Mouse (Mus musculus) erythroblast, embryonic 14.5 days (primary cell): ENCODE data around the gene B2m.

Experiments used
- GATA1 ChIP-seq: IDR thresholded peaks from 2 replicates; pipeline ENCODE4 v1.6.1; 2012; ENCODE audit warnings: low read length, inconsistent platforms, mixed read lengths
- TAL1 ChIP-seq: IDR thresholded peaks from 3 replicates; pipeline ENCODE4 v1.6.1; 2012; ENCODE audit warnings: low read length, inconsistent platforms, mixed read lengths

DNA sequence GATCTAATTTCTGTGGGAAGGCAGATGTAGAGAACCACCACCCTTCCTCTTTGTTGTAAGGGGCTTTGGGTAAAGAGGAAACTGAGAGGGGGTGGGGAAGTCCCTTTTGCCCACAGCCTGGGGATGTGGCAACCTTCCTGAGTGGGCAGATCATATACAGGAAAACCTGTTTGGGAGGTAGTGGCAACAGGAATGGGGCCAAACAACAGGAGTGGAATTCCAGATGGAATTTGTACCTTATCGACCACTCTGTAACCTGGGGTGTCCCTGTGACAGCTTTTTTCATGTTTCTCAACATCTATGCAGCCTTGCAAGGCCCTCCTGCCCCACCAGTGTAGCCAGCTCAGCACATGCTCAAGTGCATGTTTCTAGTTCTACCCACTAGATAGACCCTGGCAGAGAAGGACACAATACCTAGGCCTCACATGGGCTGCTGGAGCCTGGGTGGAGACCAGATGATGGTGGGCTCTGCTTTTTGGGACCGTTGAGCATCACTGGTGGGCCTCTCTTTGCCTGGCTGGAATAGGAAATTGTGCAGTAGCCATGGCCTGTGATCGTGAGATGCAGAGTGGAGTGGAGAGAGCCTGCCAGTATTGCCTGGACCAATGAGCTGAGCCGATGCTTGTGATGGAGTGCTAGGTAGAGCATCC lies 8.7 kb downstream of the B2m start:
- no peak for TF ChIP-seq GATA1
- TF ChIP-seq TAL1: no peak
